Mouse (Mus musculus) kidney, embryonic 15.5 days (tissue): ENCODE results near the gene Add2. TPM values are rescaled to one million over a fixed set of nuclear protein-coding genes. Genes with fewer than 3 reads are reported as not detected.

Source experiments
- ATAC-seq: fragments of 200-750 bp; cut with Nextera tagmentation; replicated peaks from 2 replicates; pipeline ENCODE4 v1.8.0; 2017; ENCODE audit warnings: moderate TSS enrichment; ENCODE audit not compliant: low FRiP score
- H3K27ac ChIP-seq: fragments of 300-500 bp; sonication (generic); 2 replicates; pipeline ENCODE4 v1.5.1; 2015; ENCODE audit warnings: mild to moderate bottlenecking, inconsistent platforms
- H3K27me3 ChIP-seq: fragments of 300-500 bp; sonication (generic); 2 replicates; pipeline ENCODE4 v1.6.1; 2015; ENCODE audit warnings: inconsistent platforms
- H3K36me3 ChIP-seq: fragments of 300-500 bp; sonication (generic); 2 replicates; pipeline ENCODE4 v1.6.1; 2015; ENCODE audit warnings: inconsistent platforms
- H3K4me1 ChIP-seq: fragments of 300-500 bp; sonication (generic); 2 replicates; pipeline ENCODE4 v1.6.1; 2015; ENCODE audit warnings: inconsistent platforms
- H3K4me2 ChIP-seq: fragments of 300-500 bp; sonication (generic); 2 replicates; pipeline ENCODE4 v1.6.1; 2015; ENCODE audit warnings: moderate library complexity, mild to moderate bottlenecking, inconsistent platforms
- H3K4me3 ChIP-seq: fragments of 300-500 bp; sonication (generic); replicated peaks from 2 replicates; pipeline ENCODE4 v1.5.1; 2015; ENCODE audit warnings: mild to moderate bottlenecking, inconsistent platforms
- H3K9ac ChIP-seq: fragments of 300-500 bp; sonication (generic); 2 replicates; pipeline ENCODE4 v1.6.1; 2015; ENCODE audit warnings: mild to moderate bottlenecking, inconsistent platforms
- H3K9me3 ChIP-seq: fragments of 300-500 bp; sonication (generic); replicated peaks from 2 replicates; pipeline ENCODE4 v1.6.1; 2016; ENCODE audit warnings: inconsistent platforms
- WGBS: fragments of 180-500 bp; shearing (Covaris S2); methylation state at CpG from one replicate; pipeline ENCODE4 v1.1.7; 2015; ENCODE audit warnings: mixed read lengths; 5-methylcytosine and 5-hydroxymethylcytosine counted together
- polyA plus RNA-seq: library from polyadenylated mRNA; unstranded; fragments of >200 nt; fragmentation: Nextera tagmentation; extraction: Ambion mirVana; gene quantifications from 2 replicates; pipeline ENCODE4 v1.2.1, GENCODE M21; 2015

The Add2 gene
- polyA plus RNA-seq, 1 experiment from 2014 or later, result 7.2 TPM

GRCm38 (mm10) chr6:86052032-86052459, 23.6 kb downstream of the Add2 start:
- Histone ChIP-seq H3K9ac (no peak overlapping the region), H3K4me1 (peaks cover 33% of the 10 kb centered on the region), H3K27me3 (no peaks in the 10 kb centered on the region), H3K9me3 (no peaks in the 10 kb centered on the region), H3K4me2 (no peak overlapping the region), H3K27ac (no peak overlapping the region), H3K36me3 (no peaks in the 10 kb centered on the region), H3K4me3 (no peak overlapping the region)
- ATAC-seq, result 0 out of 2 replicates have a peak, but pooled peaks have one; percentile 13
- 38% methylated on average over 7 of the region's 7 CpGs for WGBS

GRCm38 (mm10) chr6:86052556-86052955, 24.1 kb downstream of the Add2 start:
- Histone ChIP-seq H3K27ac (no peak overlapping the region), H3K4me2 (no peak overlapping the region), H3K4me3 (no peak overlapping the region), H3K4me1 (peaks cover 28% of the 10 kb centered on the region), H3K27me3 (no peaks in the 10 kb centered on the region), H3K9ac (no peak overlapping the region), H3K36me3 (no peaks in the 10 kb centered on the region), H3K9me3 (no peaks in the 10 kb centered on the region)
- 0 out of 2 replicates have a peak, but pooled peaks have one; percentile 7 for ATAC-seq
- WGBS, result 15% methylated on average over 4 of the region's 4 CpGs

- Histone ChIP-seq H3K4me1 (peaks cover 22% of the 10 kb centered on the region), H3K4me3 (no peak overlapping the region), H3K36me3 (no peaks in the 10 kb centered on the region), H3K9ac (no peak overlapping the region), H3K4me2 (no peak overlapping the region), H3K27ac (no peak overlapping the region), H3K9me3 (no peaks in the 10 kb centered on the region), H3K27me3 (no peaks in the 10 kb centered on the region)
- 52% methylated on average over 4 of the region's 4 CpGs for WGBS
- ATAC-seq, result no peak
Measured at GRCm38 (mm10) chr6:86053099-86053498, 24.6 kb downstream of the Add2 start.

GRCm38 (mm10) chr6:86053594-86053993, 25.1 kb downstream of the Add2 start:
- 83% methylated on average over 5 of the region's 5 CpGs for WGBS
- H3K36me3 ChIP-seq, result no peaks in the 10 kb centered on the region
- H3K4me2 ChIP-seq, result no peak overlapping the region
- no peaks in the 10 kb centered on the region for H3K27me3 ChIP-seq
- no peak for ATAC-seq
- H3K9me3 ChIP-seq, result no peaks in the 10 kb centered on the region
- H3K4me1 ChIP-seq, result peaks cover 17% of the 10 kb centered on the region
- H3K4me3 ChIP-seq, result no peak overlapping the region
- H3K27ac ChIP-seq, result no peak overlapping the region
- no peak overlapping the region for H3K9ac ChIP-seq

- H3K9ac ChIP-seq, result no peak overlapping the region
- H3K9me3 ChIP-seq, result no peaks in the 10 kb centered on the region
- H3K36me3 ChIP-seq, result no peaks in the 10 kb centered on the region
- H3K4me3 ChIP-seq, result no peak overlapping the region
- H3K4me2 ChIP-seq, result no peak overlapping the region
- H3K27me3 ChIP-seq, result no peaks in the 10 kb centered on the region
- no peak overlapping the region for H3K27ac ChIP-seq
- H3K4me1 ChIP-seq, result no peaks in the 10 kb centered on the region
- 3% methylated on average over 1 of the region's 1 CpGs for WGBS
- ATAC-seq, result no peak
Measured at GRCm38 (mm10) chr6:86058475-86058874, 30.0 kb downstream of the Add2 start.

- 37% methylated on average over 7 of the region's 7 CpGs for WGBS
- no peak overlapping the region for H3K4me2 ChIP-seq
- no peak overlapping the region for H3K27ac ChIP-seq
- H3K4me3 ChIP-seq, result no peak overlapping the region
- H3K4me1 ChIP-seq, result no peaks in the 10 kb centered on the region
- H3K9me3 ChIP-seq, result no peaks in the 10 kb centered on the region
- no peaks in the 10 kb centered on the region for H3K36me3 ChIP-seq
- no peaks in the 10 kb centered on the region for H3K27me3 ChIP-seq
- H3K9ac ChIP-seq, result no peak overlapping the region
- no peak for ATAC-seq
Measured at GRCm38 (mm10) chr6:86059151-86059853, 30.8 kb downstream of the Add2 start.

GRCm38 (mm10) chr6:86060170-86060569, 31.7 kb downstream of the Add2 start:
- no peaks in the 10 kb centered on the region for H3K4me1 ChIP-seq
- no peak overlapping the region for H3K9ac ChIP-seq
- H3K27ac ChIP-seq, result no peak overlapping the region
- no peaks in the 10 kb centered on the region for H3K36me3 ChIP-seq
- H3K9me3 ChIP-seq, result no peaks in the 10 kb centered on the region
- no peak overlapping the region for H3K4me2 ChIP-seq
- no peak for ATAC-seq
- H3K27me3 ChIP-seq, result no peaks in the 10 kb centered on the region
- 98% methylated on average over 3 of the region's 3 CpGs for WGBS
- H3K4me3 ChIP-seq, result no peak overlapping the region

GRCm38 (mm10) chr6:86062226-86062625, 33.7 kb downstream of the Add2 start:
- H3K27me3 ChIP-seq, result no peaks in the 10 kb centered on the region
- no peak overlapping the region for H3K27ac ChIP-seq
- no peaks in the 10 kb centered on the region for H3K9me3 ChIP-seq
- no peak overlapping the region for H3K9ac ChIP-seq
- no peaks in the 10 kb centered on the region for H3K4me1 ChIP-seq
- ATAC-seq, result no peak
- WGBS, result 50% methylated on average over 5 of the region's 5 CpGs
- H3K36me3 ChIP-seq, result no peaks in the 10 kb centered on the region
- H3K4me3 ChIP-seq, result no peak overlapping the region
- no peak overlapping the region for H3K4me2 ChIP-seq

GRCm38 (mm10) chr6:86062684-86063083, 34.2 kb downstream of the Add2 start:
- Histone ChIP-seq H3K9ac (no peak overlapping the region), H3K4me1 (no peaks in the 10 kb centered on the region), H3K4me2 (no peak overlapping the region), H3K27me3 (no peaks in the 10 kb centered on the region), H3K36me3 (no peaks in the 10 kb centered on the region), H3K4me3 (no peak overlapping the region), H3K9me3 (no peaks in the 10 kb centered on the region), H3K27ac (no peak overlapping the region)
- WGBS, result 85% methylated on average over 2 of the region's 2 CpGs
- ATAC-seq, result no peak

- Histone ChIP-seq H3K36me3 (no peaks in the 10 kb centered on the region), H3K27me3 (no peaks in the 10 kb centered on the region), H3K9ac (no peak overlapping the region), H3K27ac (no peak overlapping the region), H3K4me2 (no peak overlapping the region), H3K9me3 (no peaks in the 10 kb centered on the region), H3K4me3 (no peak overlapping the region), H3K4me1 (no peaks in the 10 kb centered on the region)
- 72% methylated on average over 6 of the region's 6 CpGs for WGBS
- ATAC-seq, result no peak
Measured at GRCm38 (mm10) chr6:86064318-86065016, 36.0 kb downstream of the Add2 start.

- no peak for ATAC-seq
- Histone ChIP-seq H3K36me3 (no peaks in the 10 kb centered on the region), H3K9ac (no peak overlapping the region), H3K9me3 (no peaks in the 10 kb centered on the region), H3K4me1 (no peaks in the 10 kb centered on the region), H3K4me3 (no peak overlapping the region), H3K27ac (no peak overlapping the region), H3K4me2 (no peak overlapping the region), H3K27me3 (no peaks in the 10 kb centered on the region)
- 82% methylated on average over 6 of the region's 6 CpGs for WGBS
Measured at GRCm38 (mm10) chr6:86066727-86067126, 38.2 kb downstream of the Add2 start.

GRCm38 (mm10) chr6:86067145-86067544, 38.7 kb downstream of the Add2 start:
- Histone ChIP-seq H3K27me3 (no peaks in the 10 kb centered on the region), H3K9ac (no peak overlapping the region), H3K36me3 (no peaks in the 10 kb centered on the region), H3K9me3 (no peaks in the 10 kb centered on the region), H3K4me2 (no peak overlapping the region), H3K4me3 (no peak overlapping the region), H3K4me1 (no peaks in the 10 kb centered on the region), H3K27ac (no peak overlapping the region)
- no peak for ATAC-seq
- WGBS, result 65% methylated on average over 5 of the region's 5 CpGs
